Mouse (Mus musculus) liver, postnatal 0 days (tissue): ENCODE data around the gene Sacs.

ENCODE experiments used
- CTCF ChIP-seq: sonication (generic); IDR thresholded peaks from 2 replicates; pipeline ENCODE4 v1.5.1; 2016; ENCODE audit warnings: antibody characterized with exemption, low read depth
- EP300 ChIP-seq: IDR thresholded peaks from 2 replicates; pipeline ENCODE4 v1.6.1; 2016; ENCODE audit warnings: antibody characterized with exemption, low read depth, mild to moderate bottlenecking

- TF ChIP-seq CTCF: no peak
- TF ChIP-seq EP300: no peak
Measured at GRCm38 (mm10) chr14:61192326-61192725, 54.1 kb downstream of the Sacs start.
